Mouse (Mus musculus) brain, embryonic 14.5 days (tissue): ENCODE measurements around the gene Prkcq.

Experiments used
- CTCF ChIP-seq: fragments of 200-500 bp; IDR thresholded peaks from 2 replicates; pipeline ENCODE4 v1.5.1; 2012; ENCODE audit warnings: inconsistent platforms, mild to moderate bottlenecking, moderate library complexity, borderline replicate concordance; ENCODE audit not compliant: insufficient read depth, insufficient read length; ENCODE audit errors: extremely low read depth
- POLR2A ChIP-seq: fragments of 200-500 bp; IDR thresholded peaks from 2 replicates; pipeline ENCODE4 v1.6.1; 2012; ENCODE audit warnings: mild to moderate bottlenecking, inconsistent platforms, borderline replicate concordance; ENCODE audit not compliant: poor library complexity, insufficient read depth, insufficient read length, severe bottlenecking; ENCODE audit errors: extremely low read depth

- no peak for TF ChIP-seq POLR2A
- TF ChIP-seq CTCF, result no peak
These were observed 53.0 kb downstream of the Prkcq start for GRCm38 (mm10) chr2:11224808-11225484.
